8 mouse cellular contexts compared by ENCODE assay signal in the genomic region with DNA sequence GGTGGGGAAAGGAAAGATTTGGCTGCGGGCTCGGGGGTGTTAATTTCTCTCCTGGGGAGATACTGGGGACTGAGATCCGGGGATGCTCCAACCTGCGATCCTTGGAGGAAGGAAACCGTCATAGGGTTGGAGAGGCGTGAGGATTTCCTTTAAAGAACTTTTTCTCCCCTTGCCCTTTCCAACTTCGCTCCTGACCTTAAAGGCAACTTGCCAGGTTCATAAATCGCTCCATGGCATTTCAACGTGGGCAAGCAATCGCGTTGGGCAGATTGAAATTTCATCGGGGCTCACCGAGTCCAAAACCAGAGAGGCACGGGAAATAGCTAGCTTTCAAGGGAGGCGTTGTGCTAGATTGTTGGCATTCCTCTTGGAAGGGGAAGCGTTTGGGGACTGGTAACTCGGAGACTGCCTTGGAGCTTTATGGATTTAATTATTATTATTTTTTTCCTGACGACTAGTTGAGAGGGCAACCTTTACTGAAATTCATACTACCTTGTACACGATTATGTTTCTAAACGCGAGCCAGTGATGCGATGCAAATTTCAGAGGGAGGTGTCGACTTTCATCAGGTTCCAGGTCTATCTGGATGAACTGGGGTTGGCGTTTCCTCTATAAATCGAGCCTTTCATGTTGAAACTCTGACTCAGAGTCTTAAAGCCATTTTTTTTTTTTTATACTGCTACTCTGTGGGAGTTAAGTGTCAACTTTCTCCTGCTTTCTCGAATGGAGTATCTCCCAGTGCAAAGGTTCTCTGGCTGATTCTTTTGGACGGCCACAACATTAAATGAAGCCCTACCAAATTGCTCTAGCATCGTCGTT. TPM values are rescaled to one million over a fixed set of nuclear protein-coding genes. Genes with fewer than 3 reads are reported as not detected.
A peak's percentile ranks its signal among the peaks of the same experiment; 100 is the strongest.
DNase-seq lines count a peak whose midpoint lies in the region; ATAC-seq and TF ChIP-seq lines count a peak whose summit lies in the region.

No protein-coding gene starts in this region.

- peak overlapping the region; percentile 46 for H3K4me3 ChIP-seq in cortical plate, adult 2 months (ENCODE audit: insufficient read depth, low read length)
- H3K4me3 ChIP-seq in hindbrain, embryonic 13.5 days, result peak overlapping the region; percentile 75
- peak overlapping the region; percentile 74 for H3K4me3 ChIP-seq in liver, embryonic 15.5 days (replicated peaks)

- H3K27me3 ChIP-seq in hindbrain, embryonic 13.5 days, result no peaks in the 10 kb centered on the region
- H3K27me3 ChIP-seq in liver, embryonic 15.5 days, result peaks cover 23% of the 10 kb centered on the region

- H3K27ac ChIP-seq in cortical plate, adult 2 months (ENCODE audit: insufficient read depth, low read length), result peak overlapping the region; percentile 93
- H3K27ac ChIP-seq in hindbrain, embryonic 13.5 days, result peak overlapping the region; percentile 93
- H3K27ac ChIP-seq in liver, embryonic 15.5 days (replicated peaks), result 0 out of 2 replicates have a peak overlapping the region, but pooled peaks have one; percentile 55

- H3K36me3 ChIP-seq in hindbrain, embryonic 13.5 days, result no peaks in the 10 kb centered on the region
- H3K36me3 ChIP-seq in liver, embryonic 15.5 days (replicated peaks), result no peaks in the 10 kb centered on the region

- ATAC-seq in hindbrain, embryonic 13.5 days (ENCODE audit: low FRiP score), result no peak
- ATAC-seq in liver, embryonic 15.5 days (ENCODE audit: insufficient read depth), result no peak

- H3K9me3 ChIP-seq in hindbrain, embryonic 13.5 days, result no peaks in the 10 kb centered on the region
- H3K9me3 ChIP-seq in liver, embryonic 15.5 days (replicated peaks), result no peaks in the 10 kb centered on the region

- peak; percentile 35 to 42 for DNase-seq in cerebellum, postnatal 14 days
- no peak for DNase-seq in cerebellum, postnatal 4 days (ENCODE audit: low spot score in 2 of 2)
- peak; percentile 12 for DNase-seq in B cell, adult 2 months
- DNase-seq in skeletal muscle tissue, adult 2 months (ENCODE audit: low read depth, low spot score), result peak; percentile 37
- DNase-seq in layer of hippocampus, adult 9-10 months (ENCODE audit: low spot score), result no peak

- peaks cover 13% of the 10 kb centered on the region for H3K4me1 ChIP-seq in cortical plate, adult 2 months (ENCODE audit: control insufficient read depth, insufficient read depth, low read length)
- H3K4me1 ChIP-seq in hindbrain, embryonic 13.5 days (replicated peaks), result peaks cover 40% of the 10 kb centered on the region
- H3K4me1 ChIP-seq in liver, embryonic 15.5 days (replicated peaks), result peaks cover 29% of the 10 kb centered on the region

- H3K4me2 ChIP-seq in hindbrain, embryonic 13.5 days, result peak overlapping the region; percentile 96
- H3K4me2 ChIP-seq in liver, embryonic 15.5 days, result peak overlapping the region; percentile 87

- H3K9ac ChIP-seq in hindbrain, embryonic 13.5 days, result peak overlapping the region; percentile 91
- H3K9ac ChIP-seq in liver, embryonic 15.5 days, result peak overlapping the region; percentile 65

- 3% methylated on average over 29 of the region's 29 CpGs for whole genome bisulfite sequencing in hindbrain, embryonic 13.5 days
- WGBS in liver, embryonic 15.5 days (ENCODE audit: insufficient replicate concordance), result 2% methylated on average over 29 of the region's 29 CpGs

- TF ChIP-seq CTCF in cortical plate, adult 2 months (IDR thresholded peaks at IDR 0.05; ENCODE audit: extremely low read depth, insufficient read depth, low read length), result no peak

- no peak for TF ChIP-seq POLR2A in cortical plate, adult 2 months (IDR thresholded peaks at IDR 0.05; ENCODE audit: extremely low read depth, insufficient read depth, low read length)

RNA-seq across cellular contexts. Expression of gene Sipa1l1, which starts 1.6 kb away (rescaled TPM):
- 152 and 159 TPM in 2 replicates for polyA plus RNA-seq in cortical plate, adult 2 months (2012; rRNA removed)
- polyA plus RNA-seq in hindbrain, embryonic 13.5 days (2015; fragmentation: Nextera tagmentation; extraction: Ambion mirVana), result 12.8 and 13.6 TPM in 2 replicates
- 3.7 and 4.0 TPM in 2 replicates for polyA plus RNA-seq in liver, embryonic 15.5 days (2015; fragmentation: Nextera tagmentation; extraction: Ambion mirVana)

Comparison
In these comparisons a context has a peak if more than half of its experiments do, and no peak if none do; other contexts are left out.
1. DNase-seq: peak in cerebellum, postnatal 14 days (2 of 2), B cell, adult 2 months (2 of 2) and skeletal muscle tissue, adult 2 months (single experiment); none in cerebellum, postnatal 4 days (0 of 2) and layer of hippocampus, adult 9-10 months (single experiment).
2. RNA of gene Sipa1l1, which starts 1.6 kb away (polyA plus RNA-seq): 152 to 159 TPM in cortical plate, adult 2 months; 12.8 to 13.6 TPM in hindbrain, embryonic 13.5 days and 3.7 to 4.0 TPM in liver, embryonic 15.5 days; every median in the first group is over 10 times any median in the second.
3. Peak in every context shown above with its lines, with median percentiles within 50 percentile points of each other: H3K27ac ChIP-seq and H3K4me3 ChIP-seq.